Mouse (Mus musculus) MEL (cell line): ENCODE results near the gene Immp2l. TPM values are rescaled to one million over a fixed set of nuclear protein-coding genes. Genes with fewer than 3 reads are reported as not detected.

ENCODE experiments used
- DNase-seq: peaks from one replicate; pipeline ENCODE4 v3.0.0; 2011; ENCODE audit warnings: low read depth, low spot score
- H3K27ac ChIP-seq: 2 replicates; pipeline ENCODE4 v1.5.1; 2012; ENCODE audit warnings: low read depth, mild to moderate bottlenecking, control low read depth, low read length, moderate library complexity; ENCODE audit not compliant: control insufficient read depth
- H3K27me3 ChIP-seq, 2 experiments: fragments of 150-350 bp in 1 of 2; sonication (generic) in 1 of 2; 2 replicates each; pipeline ENCODE4 v1.6.1; 2012; ENCODE audit warnings: low read length in 2 of 2, mild to moderate bottlenecking in 2 of 2, improper control_type of control experiment in 1 of 2, moderate library complexity in 1 of 2; ENCODE audit not compliant: insufficient read depth in 2 of 2, control insufficient read depth in 1 of 2
- H3K36me3 ChIP-seq, 2 experiments: 2 replicates each; pipeline ENCODE4 v1.6.1; 2012 to 2014; ENCODE audit warnings: low read length in 2 of 2, improper control_type of control experiment in 1 of 2, inconsistent platforms in 1 of 2, mild to moderate bottlenecking in 1 of 2; ENCODE audit not compliant: insufficient read depth in 2 of 2, control insufficient read depth in 1 of 2
- H3K4me1 ChIP-seq, 2 experiments: fragments of 150-350 bp in 1 of 2; sonication (generic) in 1 of 2; 2 replicates each; pipeline ENCODE4 v1.6.1; 2012; ENCODE audit warnings: low read length in 2 of 2, improper control_type of control experiment in 1 of 2, mild to moderate bottlenecking in 1 of 2; ENCODE audit not compliant: insufficient read depth in 2 of 2, control insufficient read depth in 1 of 2
- H3K4me3 ChIP-seq, 2 experiments: fragments of 150-350 bp in 1 of 2; sonication (generic) in 1 of 2; 2 replicates each; pipeline ENCODE4 v1.5.1; 2012; ENCODE audit warnings: low read depth in 2 of 2, low read length in 2 of 2, mild to moderate bottlenecking in 2 of 2, moderate library complexity in 2 of 2, control low read depth in 1 of 2, improper control_type of control experiment in 1 of 2; ENCODE audit not compliant: control insufficient read depth in 1 of 2, insufficient read depth in 1 of 2
- H3K79me2 ChIP-seq: 2 replicates; pipeline ENCODE4 v1.6.1; 2012; ENCODE audit warnings: mild to moderate bottlenecking, low read length, moderate library complexity; ENCODE audit not compliant: control insufficient read depth, poor library complexity, insufficient read depth
- H3K9ac ChIP-seq: 2 replicates; pipeline ENCODE4 v1.6.1; 2012; ENCODE audit warnings: low read depth, mild to moderate bottlenecking, control low read depth, low read length, moderate library complexity; ENCODE audit not compliant: control insufficient read depth, poor library complexity, severe bottlenecking
- H3K9me3 ChIP-seq: fragments of 150-350 bp; sonication (generic); replicated peaks from 2 replicates; pipeline ENCODE4 v1.6.1; 2012; ENCODE audit warnings: mild to moderate bottlenecking, low read length, improper control_type of control experiment, moderate library complexity; ENCODE audit not compliant: insufficient read depth
- CHD1 ChIP-seq: IDR thresholded peaks from 2 replicates; pipeline ENCODE4 v1.6.1; 2012; ENCODE audit warnings: low read depth, mild to moderate bottlenecking, inconsistent platforms, low read length, improper control_type of control experiment
- E2F4 ChIP-seq: IDR thresholded peaks from 2 replicates; pipeline ENCODE4 v1.6.1; 2011; ENCODE audit warnings: low read depth, low read length, improper control_type of control experiment, borderline replicate concordance
- ELF1 ChIP-seq: IDR thresholded peaks from 2 replicates; pipeline ENCODE4 v1.6.1; 2014; ENCODE audit warnings: low read depth, mild to moderate bottlenecking, inconsistent platforms, low read length, improper control_type of control experiment, moderate library complexity
- GATA1 ChIP-seq: IDR thresholded peaks from 2 replicates; pipeline ENCODE4 v1.6.1; 2011; ENCODE audit warnings: low read depth, low read length, improper control_type of control experiment
- KAT2A ChIP-seq: conservative IDR thresholded peaks from 2 replicates; pipeline ENCODE4 v1.6.1; 2012; ENCODE audit warnings: low read depth, low read length, improper control_type of control experiment, inconsistent platforms
- MAZ ChIP-seq: IDR thresholded peaks from 2 replicates; pipeline ENCODE4 v1.6.1; 2012; ENCODE audit warnings: low read depth, mild to moderate bottlenecking, inconsistent platforms, low read length, improper control_type of control experiment
- MXI1 ChIP-seq: IDR thresholded peaks from 2 replicates; pipeline ENCODE4 v1.6.1; 2011; ENCODE audit warnings: mild to moderate bottlenecking, low read depth, low read length, improper control_type of control experiment
- MYB ChIP-seq: IDR thresholded peaks from 2 replicates; pipeline ENCODE4 v1.6.1; 2011; ENCODE audit warnings: mild to moderate bottlenecking, low read depth, low read length, improper control_type of control experiment
- MYC ChIP-seq: IDR thresholded peaks from 2 replicates; pipeline ENCODE4 v1.6.1; 2011; ENCODE audit warnings: low read depth, mild to moderate bottlenecking, low read length, improper control_type of control experiment, moderate library complexity
- NELFE ChIP-seq: IDR thresholded peaks from 2 replicates; pipeline ENCODE4 v1.6.1; 2011; ENCODE audit warnings: low read depth, low read length, improper control_type of control experiment
- NRF1 ChIP-seq: IDR thresholded peaks from 2 replicates; pipeline ENCODE4 v1.6.1; 2014; ENCODE audit warnings: low read depth, mild to moderate bottlenecking, inconsistent platforms, low read length, improper control_type of control experiment, moderate library complexity; ENCODE audit not compliant: poor library complexity, insufficient read depth, severe bottlenecking
- POLR2A ChIP-seq, 2 experiments: IDR thresholded peaks; 2 replicates each; pipeline ENCODE4 v1.6.1; 2011 to 2012; ENCODE audit warnings: low read length in 2 of 2, mild to moderate bottlenecking in 2 of 2, control low read depth in 1 of 2, improper control_type of control experiment in 1 of 2, low read depth in 1 of 2, moderate library complexity in 1 of 2; ENCODE audit not compliant: control insufficient read depth in 1 of 2, insufficient read depth in 1 of 2, poor library complexity in 1 of 2
- POLR2AphosphoS5 ChIP-seq: IDR thresholded peaks from 2 replicates; pipeline ENCODE4 v1.6.1; 2012; ENCODE audit warnings: low read depth, borderline replicate concordance, mild to moderate bottlenecking, inconsistent platforms, low read length, moderate library complexity, mixed read lengths
- RAD21 ChIP-seq: IDR thresholded peaks from 2 replicates; pipeline ENCODE4 v1.6.1; 2011; ENCODE audit warnings: mild to moderate bottlenecking, low read depth, low read length, improper control_type of control experiment
- RCOR1 ChIP-seq: IDR thresholded peaks from 2 replicates; pipeline ENCODE4 v1.6.1; 2012; ENCODE audit warnings: low read depth, mild to moderate bottlenecking, inconsistent platforms, low read length, improper control_type of control experiment
- UBTF ChIP-seq: IDR thresholded peaks from 2 replicates; pipeline ENCODE4 v1.6.1; 2012; ENCODE audit warnings: low read depth, mild to moderate bottlenecking, inconsistent platforms, low read length, improper control_type of control experiment, moderate library complexity, borderline replicate concordance; ENCODE audit not compliant: insufficient read depth
- USF2 ChIP-seq, 2 experiments: IDR thresholded peaks; 2 replicates each; pipeline ENCODE4 v1.6.1; 2011 to 2012; ENCODE audit warnings: improper control_type of control experiment in 2 of 2, low read length in 2 of 2, borderline replicate concordance in 1 of 2, inconsistent platforms in 1 of 2, low read depth in 1 of 2, mild to moderate bottlenecking in 1 of 2; ENCODE audit not compliant: insufficient read depth in 1 of 2
- ZC3H11A ChIP-seq: IDR thresholded peaks from 2 replicates; pipeline ENCODE4 v1.6.1; 2012; ENCODE audit warnings: low read depth, mild to moderate bottlenecking, inconsistent platforms, low read length, improper control_type of control experiment
- ZKSCAN1 ChIP-seq: IDR thresholded peaks from 2 replicates; pipeline ENCODE4 v1.6.1; 2012; ENCODE audit warnings: low read depth, mild to moderate bottlenecking, inconsistent platforms, low read length, improper control_type of control experiment, moderate library complexity
- ZNF384 ChIP-seq: IDR thresholded peaks from 2 replicates; pipeline ENCODE4 v1.6.1; 2012; ENCODE audit warnings: low read depth, mild to moderate bottlenecking, inconsistent platforms, low read length, improper control_type of control experiment
- polyA plus RNA-seq, 2 experiments: library from polyadenylated mRNA; stranded (reverse) in 1 of 2; unstranded in 1 of 2; fragments of >175 nt in 1 of 2; fragments of >200 nt in 1 of 2; gene quantifications; 2 replicates each; pipeline versions ENCODE4 v1.2.1 to v1.2.4; 2012; ENCODE audit warnings: low replicate concordance in 2 of 2, low read depth in 1 of 2; ENCODE audit not compliant: insufficient read length in 2 of 2, insufficient read depth in 1 of 2, missing spikeins in 1 of 2
- total RNA-seq: library from RNA; depleted of rRNA; stranded (reverse); fragments of 300-350 nt; gene quantifications from 2 replicates; pipeline ENCODE4 v1.2.3, GENCODE M21; 2012

Immp2l gene
- total and polyA plus RNA-seq, 3 experiments: 4.0 to 5.0 TPM; not detected in 1

- no peak for TF ChIP-seq CHD1
- TF ChIP-seq POLR2A (IDR thresholded peaks at IDR 0.05; ENCODE audit: control insufficient read depth in 1 of 2, insufficient read depth in 1 of 2, low read depth in 1 of 2, low read length in 2 of 2, poor library complexity in 1 of 2): peak; percentile 70 to 75; a peak in 3 of 4 replicates
- TF ChIP-seq E2F4: no peak
- peak; percentile 66; the same call in 1 of the 2 replicates for TF ChIP-seq ELF1
- TF ChIP-seq RCOR1: no peak
These were observed at the start of gene Immp2l (continued) for GRCm38 (mm10) chr12:41023511-41024421.

- H3K27me3 ChIP-seq: no peaks in the 10 kb centered on the region
- H3K36me3 ChIP-seq: no peaks in the 10 kb centered on the region
- no peaks in the 10 kb centered on the region for H3K4me1 ChIP-seq
- no peaks in the 10 kb centered on the region for H3K79me2 ChIP-seq
- no peak overlapping the region for H3K4me3 ChIP-seq
- no peak overlapping the region for H3K9ac ChIP-seq
- H3K9me3 ChIP-seq: no peaks in the 10 kb centered on the region
- no peak overlapping the region for H3K27ac ChIP-seq
- DNase-seq: no peak
- TF ChIP-seq ZNF384: no peak
- no peak for TF ChIP-seq POLR2AphosphoS5
- TF ChIP-seq MYB: no peak
- no peak for TF ChIP-seq NRF1
- no peak for TF ChIP-seq ZC3H11A
- TF ChIP-seq E2F4: no peak
- TF ChIP-seq GATA1: no peak
- TF ChIP-seq KAT2A: no peak
- no peak for TF ChIP-seq MYC
- no peak for TF ChIP-seq MXI1
- TF ChIP-seq USF2 (IDR thresholded peaks at IDR 0.05; ENCODE audit: borderline replicate concordance in 1 of 2, insufficient read depth in 1 of 2, low read depth in 1 of 2, low read length in 2 of 2): no peak
- no peak for TF ChIP-seq UBTF
- no peak for TF ChIP-seq ELF1
- no peak for TF ChIP-seq MAZ
- no peak for TF ChIP-seq ZKSCAN1
- no peak for TF ChIP-seq NELFE
- no peak for TF ChIP-seq RAD21
- TF ChIP-seq, all 39 proteins: peak for 0
These were observed 45.0 kb upstream of the Immp2l start for GRCm38 (mm10) chr12:40978719-40979500.
